Mouse (Mus musculus) G1E (cell line): Measurements from ENCODE around the gene Cox5b.

ENCODE experiments used
- CTCF ChIP-seq: IDR thresholded peaks from 2 replicates; pipeline ENCODE4 v1.5.1; 2012; ENCODE audit warnings: low read depth, low read length, inconsistent platforms, mixed read lengths
- GATA1 ChIP-seq: IDR thresholded peaks from 2 replicates; pipeline ENCODE4 v1.6.1; 2012; ENCODE audit warnings: borderline replicate concordance, low read length, inconsistent platforms, mixed read lengths
- GATA2 ChIP-seq: IDR thresholded peaks from 2 replicates; pipeline ENCODE4 v1.6.1; 2012; ENCODE audit warnings: low read depth, low read length, inconsistent platforms, borderline replicate concordance
- POLR2AphosphoS5 ChIP-seq: IDR thresholded peaks from 2 replicates; pipeline ENCODE4 v1.6.1; 2012; ENCODE audit warnings: low read depth, low read length, inconsistent platforms; ENCODE audit not compliant: insufficient replicate concordance
- TAL1 ChIP-seq: conservative IDR thresholded peaks from 2 replicates; pipeline ENCODE4 v1.6.1; 2012; ENCODE audit warnings: low read depth, low read length, inconsistent platforms, mixed read lengths

- TF ChIP-seq TAL1 (no peak), CTCF (no peak), POLR2AphosphoS5 (no peak), GATA1 (no peak), GATA2 (no peak)
Measured at GRCm38 (mm10) chr1:36665165-36665723, 26.0 kb upstream of the Cox5b start.
